Mouse (Mus musculus): ENCODE data around the gene Hdac9. TPM values are rescaled to one million over a fixed set of nuclear protein-coding genes. Genes with fewer than 3 reads are reported as not detected.

Gene Hdac9
- polyA plus RNA-seq, 1 experiment from 2014 or later: 14.8 TPM

GRCm38 (mm10) chr12:34425468-34425867 lies 491.4 kb downstream of the Hdac9 start:
- Histone ChIP-seq H3K27me3 (ENCODE audit: insufficient read depth, poor library complexity, severe bottlenecking) (no peaks in the 10 kb centered on the region), H3K4me1 (no peaks in the 10 kb centered on the region), H3K36me3 (peaks cover 16% of the 10 kb centered on the region; the same call in 1 of the 2 replicates), H3K27ac (no peak overlapping the region), H3K4me3 (no peak overlapping the region), H3K9me3 (no peaks in the 10 kb centered on the region)
- WGBS: 75% methylated on average over 2 of the region's 2 CpGs
- no peak for DNase-seq (ENCODE audit: low spot score)

GRCm38 (mm10) chr12:34408139-34408538 lies 508.8 kb downstream of the Hdac9 start:
- 77% methylated on average over 3 of the region's 3 CpGs for WGBS
- no peaks in the 10 kb centered on the region for H3K4me1 ChIP-seq
- no peak for DNase-seq (ENCODE audit: low spot score)

GRCm38 (mm10) chr12:34407143-34407542 lies 509.8 kb downstream of the Hdac9 start:
- no peak overlapping the region for H3K27ac ChIP-seq

More at GRCm38 (mm10) chr12:34408139-34408538, 508.8 kb downstream of the Hdac9 start:
- Histone ChIP-seq H3K4me3 (no peak overlapping the region), H3K27me3 (ENCODE audit: insufficient read depth, poor library complexity, severe bottlenecking) (no peaks in the 10 kb centered on the region), H3K36me3 (peaks cover 8% of the 10 kb centered on the region; the same call in 1 of the 2 replicates), H3K9me3 (no peaks in the 10 kb centered on the region), H3K27ac (no peak overlapping the region)

GRCm38 (mm10) chr12:34402065-34402464 lies 514.8 kb downstream of the Hdac9 start:
- WGBS: 88% methylated on average over 7 of the region's 7 CpGs
- DNase-seq (ENCODE audit: low spot score): no peak
- H3K9me3 ChIP-seq: no peaks in the 10 kb centered on the region
- no peak overlapping the region for H3K4me3 ChIP-seq
- no peaks in the 10 kb centered on the region for H3K4me1 ChIP-seq
- no peaks in the 10 kb centered on the region for H3K27me3 ChIP-seq (ENCODE audit: insufficient read depth, poor library complexity, severe bottlenecking)
- H3K36me3 ChIP-seq: peaks cover 12% of the 10 kb centered on the region; the same call in 1 of the 2 replicates
- no peak overlapping the region for H3K27ac ChIP-seq

More at GRCm38 (mm10) chr12:34407143-34407542, 509.8 kb downstream of the Hdac9 start:
- Histone ChIP-seq H3K9me3 (no peaks in the 10 kb centered on the region), H3K4me3 (no peak overlapping the region), H3K4me1 (no peaks in the 10 kb centered on the region), H3K36me3 (peaks cover 11% of the 10 kb centered on the region; the same call in 1 of the 2 replicates), H3K27me3 (ENCODE audit: insufficient read depth, poor library complexity, severe bottlenecking) (no peaks in the 10 kb centered on the region)
- 87% methylated on average over 3 of the region's 3 CpGs for WGBS
- DNase-seq (ENCODE audit: low spot score): no peak

DNA sequence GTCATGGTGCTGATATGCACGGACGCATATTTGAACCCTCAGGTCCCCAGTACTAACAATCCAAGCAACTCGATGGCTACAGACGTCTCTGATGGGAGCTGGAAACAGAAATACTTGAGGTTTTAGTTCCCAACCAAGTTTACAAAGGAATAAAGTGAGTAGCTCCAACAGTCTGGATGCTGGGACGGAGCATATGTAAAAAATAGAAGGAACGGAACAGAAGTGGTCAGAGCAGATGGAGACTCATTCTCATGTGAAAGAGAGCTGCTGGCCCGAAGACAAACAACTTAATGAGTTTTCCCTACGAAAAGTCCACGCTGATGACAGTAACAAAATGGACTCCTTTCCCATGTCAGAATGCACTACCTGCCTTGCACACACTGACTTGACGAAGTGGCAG lies 518.3 kb downstream of the Hdac9 start:
- H3K9me3 ChIP-seq: no peaks in the 10 kb centered on the region
- peaks cover 12% of the 10 kb centered on the region; the same call in 1 of the 2 replicates for H3K36me3 ChIP-seq
- H3K27ac ChIP-seq: no peak overlapping the region
- 89% methylated on average over 10 of the region's 10 CpGs for WGBS
- DNase-seq (ENCODE audit: low spot score): no peak
- no peaks in the 10 kb centered on the region for H3K4me1 ChIP-seq
- H3K27me3 ChIP-seq (ENCODE audit: insufficient read depth, poor library complexity, severe bottlenecking): no peaks in the 10 kb centered on the region
- no peak overlapping the region for H3K4me3 ChIP-seq

DNA sequence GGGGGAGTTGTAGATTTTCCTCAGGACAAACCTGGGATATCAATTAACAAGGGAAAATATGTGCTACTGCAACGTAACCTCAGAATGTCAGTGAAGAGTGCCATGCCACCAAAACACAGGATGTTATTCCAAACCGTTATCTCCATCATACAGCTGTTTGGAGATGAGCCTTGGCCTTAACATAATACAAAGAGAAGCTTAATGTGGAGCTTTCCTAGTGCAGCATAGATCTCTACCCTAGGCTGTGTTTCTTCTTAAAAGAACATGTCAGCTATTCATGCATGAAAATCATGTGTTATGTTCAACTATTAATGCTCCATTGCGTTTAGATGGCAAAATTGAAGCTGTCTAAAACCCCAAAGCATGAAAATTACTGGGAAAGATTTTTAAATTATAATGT lies 522.6 kb downstream of the Hdac9 start:
- no peak overlapping the region for H3K4me3 ChIP-seq
- H3K27me3 ChIP-seq (ENCODE audit: insufficient read depth, poor library complexity, severe bottlenecking): no peaks in the 10 kb centered on the region
- 68% methylated on average over 3 of the region's 3 CpGs for WGBS
- no peaks in the 10 kb centered on the region for H3K4me1 ChIP-seq
- H3K27ac ChIP-seq: no peak overlapping the region
- DNase-seq (ENCODE audit: low spot score): no peak
- peaks cover 10% of the 10 kb centered on the region for H3K36me3 ChIP-seq
- H3K9me3 ChIP-seq: no peaks in the 10 kb centered on the region

DNA sequence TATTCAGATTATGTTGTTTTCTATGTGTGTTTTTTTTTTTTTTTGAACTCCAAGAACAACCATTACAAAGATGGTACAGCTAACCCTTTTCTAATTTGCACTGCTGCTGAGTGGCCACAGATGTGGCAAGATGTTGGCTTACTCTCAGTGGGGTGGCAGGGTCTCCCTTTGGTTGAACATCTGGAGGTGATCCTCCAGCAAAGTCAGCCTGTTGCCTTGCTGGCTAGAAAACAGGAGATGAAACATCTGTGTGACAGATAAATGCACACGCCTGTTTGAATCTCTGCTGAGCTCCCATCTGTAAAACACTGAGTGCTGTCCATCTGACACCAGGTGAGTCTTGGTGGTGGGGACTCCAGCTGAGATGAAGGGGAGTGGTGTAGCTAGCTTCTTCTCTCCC lies 537.2 kb downstream of the Hdac9 start:
- peaks cover 4% of the 10 kb centered on the region; the same call in 1 of the 2 replicates for H3K36me3 ChIP-seq
- H3K27ac ChIP-seq: no peak overlapping the region
- no peaks in the 10 kb centered on the region for H3K9me3 ChIP-seq
- no peaks in the 10 kb centered on the region for H3K27me3 ChIP-seq (ENCODE audit: insufficient read depth, poor library complexity, severe bottlenecking)
- no peak overlapping the region for H3K4me3 ChIP-seq
- 70% methylated on average over 1 of the region's 1 CpGs for WGBS
- no peak for DNase-seq (ENCODE audit: low spot score)
- H3K4me1 ChIP-seq: no peaks in the 10 kb centered on the region; the same call in 1 of the 2 replicates

DNA sequence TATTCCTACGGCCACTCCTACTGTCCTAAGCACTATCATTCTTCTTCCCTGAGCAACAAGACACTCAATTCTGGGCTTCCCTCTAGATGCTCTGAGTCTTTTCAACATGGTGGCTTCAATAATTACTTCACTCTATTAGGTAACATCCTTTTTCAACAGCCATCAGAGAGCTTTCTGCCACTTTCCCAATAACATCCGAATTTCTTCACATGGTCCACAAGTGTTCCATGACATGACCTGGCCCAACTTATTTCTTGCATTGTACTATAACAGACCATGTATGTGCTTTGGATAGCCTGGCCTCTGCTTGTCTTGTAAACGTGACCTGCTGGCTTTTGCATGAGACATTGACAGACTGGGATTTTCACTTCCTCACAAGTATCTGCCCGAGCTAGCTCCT lies 538.3 kb downstream of the Hdac9 start:
- no peak for DNase-seq (ENCODE audit: low spot score)
- Histone ChIP-seq H3K9me3 (no peaks in the 10 kb centered on the region), H3K4me3 (no peak overlapping the region), H3K4me1 (no peaks in the 10 kb centered on the region; the same call in 1 of the 2 replicates), H3K27ac (no peak overlapping the region), H3K27me3 (ENCODE audit: insufficient read depth, poor library complexity, severe bottlenecking) (no peaks in the 10 kb centered on the region), H3K36me3 (peaks cover 4% of the 10 kb centered on the region; the same call in 1 of the 2 replicates)
- WGBS: 78% methylated on average over 4 of the region's 4 CpGs

GRCm38 (mm10) chr12:34351906-34352305 lies 565.0 kb downstream of the Hdac9 start:
- WGBS: 28% methylated on average over 6 of the region's 6 CpGs
- Histone ChIP-seq H3K4me1 (no peaks in the 10 kb centered on the region), H3K4me3 (no peak overlapping the region)

GRCm38 (mm10) chr12:34347529-34347928 lies 569.4 kb downstream of the Hdac9 start:
- H3K27me3 ChIP-seq (ENCODE audit: insufficient read depth, poor library complexity, severe bottlenecking): no peaks in the 10 kb centered on the region
- H3K9me3 ChIP-seq: no peaks in the 10 kb centered on the region
- DNase-seq (ENCODE audit: low spot score): no peak
- WGBS: 58% methylated on average over 2 of the region's 2 CpGs
- H3K36me3 ChIP-seq: no peaks in the 10 kb centered on the region
- H3K4me3 ChIP-seq: no peak overlapping the region
- H3K4me1 ChIP-seq: no peaks in the 10 kb centered on the region
- H3K27ac ChIP-seq: no peak overlapping the region

More at GRCm38 (mm10) chr12:34351906-34352305, 565.0 kb downstream of the Hdac9 start:
- no peaks in the 10 kb centered on the region for H3K36me3 ChIP-seq
- DNase-seq (ENCODE audit: low spot score): no peak
- H3K27me3 ChIP-seq (ENCODE audit: insufficient read depth, poor library complexity, severe bottlenecking): no peaks in the 10 kb centered on the region
- no peaks in the 10 kb centered on the region for H3K9me3 ChIP-seq
- no peak overlapping the region for H3K27ac ChIP-seq

DNA sequence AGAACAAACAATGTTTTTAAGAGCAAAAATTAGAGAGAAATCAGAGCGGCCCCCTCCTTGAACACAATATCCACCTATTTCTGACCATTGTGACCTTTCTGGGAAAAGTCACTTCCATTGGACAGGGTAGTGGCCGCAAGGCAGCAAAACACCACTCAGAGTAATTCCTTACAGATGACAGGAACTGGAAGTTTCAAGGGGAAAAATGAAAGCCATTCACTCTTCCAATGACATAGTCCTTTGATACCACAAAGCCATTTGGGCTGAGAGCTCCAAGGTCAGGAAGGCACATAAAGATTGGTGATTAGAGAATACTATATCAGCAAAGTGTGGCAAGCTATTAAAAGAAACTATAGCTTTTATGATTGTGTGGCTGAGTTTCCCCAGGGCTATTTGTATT lies 574.1 kb downstream of the Hdac9 start:
- Histone ChIP-seq H3K36me3 (no peaks in the 10 kb centered on the region), H3K9me3 (no peaks in the 10 kb centered on the region), H3K27ac (no peak overlapping the region), H3K4me1 (no peaks in the 10 kb centered on the region), H3K27me3 (ENCODE audit: insufficient read depth, poor library complexity, severe bottlenecking) (no peaks in the 10 kb centered on the region), H3K4me3 (no peak overlapping the region)
- WGBS: 74% methylated on average over 2 of the region's 2 CpGs
- no peak for DNase-seq (ENCODE audit: low spot score)

- Histone ChIP-seq H3K4me1 (peaks cover 6% of the 10 kb centered on the region), H3K27ac (no peak overlapping the region), H3K4me3 (no peak overlapping the region), H3K36me3 (no peaks in the 10 kb centered on the region), H3K27me3 (ENCODE audit: insufficient read depth, poor library complexity, severe bottlenecking) (no peaks in the 10 kb centered on the region), H3K9me3 (no peaks in the 10 kb centered on the region)
- WGBS: 67% methylated on average over 4 of the region's 4 CpGs
- DNase-seq (ENCODE audit: low spot score): no peak
Observed at GRCm38 (mm10) chr12:34338886-34339285, 578.0 kb downstream of the Hdac9 start.

- Histone ChIP-seq H3K4me3 (no peak overlapping the region), H3K9me3 (no peaks in the 10 kb centered on the region), H3K27ac (no peak overlapping the region), H3K4me1 (peaks cover 6% of the 10 kb centered on the region), H3K27me3 (ENCODE audit: insufficient read depth, poor library complexity, severe bottlenecking) (no peaks in the 10 kb centered on the region), H3K36me3 (no peaks in the 10 kb centered on the region)
- 58% methylated on average over 4 of the region's 4 CpGs for WGBS
- DNase-seq (ENCODE audit: low spot score): no peak
Observed at GRCm38 (mm10) chr12:34334455-34335084, 582.3 kb downstream of the Hdac9 start.

- H3K27me3 ChIP-seq (ENCODE audit: insufficient read depth, poor library complexity, severe bottlenecking): no peaks in the 10 kb centered on the region
- H3K36me3 ChIP-seq: no peaks in the 10 kb centered on the region
- H3K4me3 ChIP-seq: no peak overlapping the region
- peaks cover 6% of the 10 kb centered on the region for H3K4me1 ChIP-seq
- no peak overlapping the region for H3K27ac ChIP-seq
- no peak for DNase-seq (ENCODE audit: low spot score)
- no peaks in the 10 kb centered on the region for H3K9me3 ChIP-seq
- 56% methylated on average over 4 of the region's 4 CpGs for WGBS
Observed at GRCm38 (mm10) chr12:34332884-34333283, 584.0 kb downstream of the Hdac9 start.
